In the genomic region with DNA sequence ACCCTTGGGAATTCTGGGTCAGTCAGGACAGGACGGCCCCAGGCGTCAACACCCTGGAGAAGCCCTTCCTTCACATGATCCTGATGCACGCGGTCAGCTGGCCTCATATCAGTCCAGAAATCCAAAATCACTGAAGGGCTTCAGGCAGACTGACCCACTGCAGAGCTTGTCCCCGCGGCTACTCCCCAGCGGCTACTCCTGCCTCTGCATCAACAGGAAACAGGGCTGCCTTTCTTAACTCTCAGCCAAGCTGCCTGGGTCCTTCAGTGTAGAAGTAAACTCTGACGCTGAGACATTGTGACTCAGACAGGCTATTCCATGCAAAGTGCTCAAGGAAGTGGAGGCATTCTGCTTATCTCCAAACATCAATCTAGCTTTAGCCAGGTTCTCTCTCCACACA, we compare ENCODE assay signal across 26 mouse cellular contexts. TPM values are rescaled to one million over a fixed set of nuclear protein-coding genes. Genes with fewer than 3 reads are reported as not detected.
A peak's percentile ranks its signal among the peaks of the same experiment; 100 is the strongest.
DNase-seq lines count a peak whose midpoint lies in the region; ATAC-seq and TF ChIP-seq lines count a peak whose summit lies in the region.
"Had no signal": no experiment of that assay in that cellular context is flagged by ENCODE, and none has a peak within 500 bp of the region (broad histone marks: within the 10 kb centered on the region; RNA-seq: fewer than 3 reads in every experiment).

No protein-coding gene starts in this region.

- no peak for ATAC-seq in heart, embryonic 11.5 days (replicated peaks; ENCODE audit: insufficient number of reproducible peaks, low FRiP score, low TSS enrichment)
- peak; percentile 80 for ATAC-seq in lung, postnatal 0 days
- no peak; the same call in 1 of the 2 replicates for ATAC-seq in heart, embryonic 15.5 days (replicated peaks; ENCODE audit: insufficient number of reproducible peaks, insufficient read depth, low FRiP score, low read depth)
- ATAC-seq: CD4-positive, CD25-positive, alpha-beta regulatory T cell, adult 4 months; forebrain, postnatal 0 days; inflammation-experienced regulatory T-cells, adult 6 months; midbrain, embryonic 15.5 days had no signal

- no peak overlapping the region for H3K27ac ChIP-seq in heart, embryonic 11.5 days (ENCODE audit: low read depth, low read length)
- H3K27ac ChIP-seq in lung, postnatal 0 days (ENCODE audit: low read length), result no peak overlapping the region
- H3K27ac ChIP-seq in heart, embryonic 15.5 days, result peak overlapping the region; percentile 19
- H3K27ac ChIP-seq: embryonic facial prominence, embryonic 12.5 days; hindbrain, embryonic 14.5 days; limb, embryonic 15.5 days; liver, embryonic 14.5 days; lung, embryonic 15.5 days; midbrain, embryonic 15.5 days; stomach, embryonic 15.5 days had no signal

- DNase-seq in heart, adult 11 months, result peak; percentile 96
- DNase-seq in lung, postnatal 0 days (ENCODE audit: low spot score), result peak; percentile 62
- DNase-seq in lung, adult 2 months, result no peak
- peak; percentile 22 for DNase-seq in lung, postnatal 25 days (ENCODE audit: low spot score)
- DNase-seq in right cerebral cortex, postnatal 4 days, result no peak
- DNase-seq in gastrocnemius, postnatal 36 days, result no peak
- DNase-seq: cerebellum, adult 11-12 months; cerebellum, postnatal 14 days; forebrain, postnatal 0 days; gastrocnemius, postnatal 25 days; kidney, adult 9 months; kidney, postnatal 36 days; thymus, adult 2 months; thymus, postnatal 4 days had no signal

- intact Hi-C loops in gastrocnemius, postnatal 36 days (cut with DNase I), result no loop called here

- H3K4me3 ChIP-seq in heart, embryonic 11.5 days (ENCODE audit: low read depth, low read length), result no peak overlapping the region
- no peak overlapping the region for H3K4me3 ChIP-seq in lung, postnatal 0 days (ENCODE audit: low read depth, low read length)
- no peak overlapping the region for H3K4me3 ChIP-seq in lung, adult 2 months (replicated peaks; ENCODE audit: extremely low read depth, low read depth, low read length)
- H3K4me3 ChIP-seq in heart, embryonic 15.5 days, result no peak overlapping the region
- H3K4me3 ChIP-seq: embryonic facial prominence, embryonic 12.5 days; limb, embryonic 15.5 days; lung, embryonic 15.5 days; midbrain, embryonic 15.5 days; myocyte; stomach, embryonic 15.5 days had no signal

- no peak overlapping the region for H3K4me2 ChIP-seq in heart, embryonic 11.5 days
- H3K4me2 ChIP-seq in lung, postnatal 0 days (replicated peaks; ENCODE audit: low read depth, low read length), result no peak overlapping the region
- no peak overlapping the region for H3K4me2 ChIP-seq in heart, embryonic 15.5 days
- H3K4me2 ChIP-seq: embryonic facial prominence, embryonic 12.5 days; hindbrain, embryonic 14.5 days; limb, embryonic 15.5 days; lung, embryonic 15.5 days; midbrain, embryonic 15.5 days; stomach, embryonic 15.5 days had no signal

- no peak overlapping the region for H3K9ac ChIP-seq in heart, embryonic 11.5 days (ENCODE audit: low read depth, low read length)
- no peak overlapping the region for H3K9ac ChIP-seq in lung, postnatal 0 days (replicated peaks; ENCODE audit: low read depth)
- no peak overlapping the region for H3K9ac ChIP-seq in heart, embryonic 15.5 days
- H3K9ac ChIP-seq: embryonic facial prominence, embryonic 12.5 days; forebrain, postnatal 0 days; hindbrain, embryonic 14.5 days; limb, embryonic 15.5 days; liver, embryonic 14.5 days; lung, embryonic 15.5 days; midbrain, embryonic 15.5 days; stomach, embryonic 15.5 days had no signal

- no peak; the same call in 1 of the 2 replicates for TF ChIP-seq POLR2A in lung, adult 2 months (IDR thresholded peaks at IDR 0.05; ENCODE audit: borderline replicate concordance, extremely low read depth, low read depth, low read length)

- H3K36me3 ChIP-seq in heart, embryonic 11.5 days (ENCODE audit: control insufficient read depth, insufficient read depth, low read length), result peaks cover 10% of the 10 kb centered on the region; the same call in 1 of the 2 replicates
- peaks cover 44% of the 10 kb centered on the region for H3K36me3 ChIP-seq in lung, postnatal 0 days (ENCODE audit: insufficient read depth, low read length)
- peaks cover 70% of the 10 kb centered on the region for H3K36me3 ChIP-seq in heart, embryonic 15.5 days

- H3K9me3 ChIP-seq in heart, embryonic 11.5 days (replicated peaks; ENCODE audit: control insufficient read depth, low read length), result no peaks in the 10 kb centered on the region
- H3K9me3 ChIP-seq in lung, postnatal 0 days (ENCODE audit: low read length), result no peaks in the 10 kb centered on the region
- H3K9me3 ChIP-seq in heart, embryonic 15.5 days (replicated peaks), result no peaks in the 10 kb centered on the region
- H3K9me3 ChIP-seq: embryonic facial prominence, embryonic 12.5 days; limb, embryonic 15.5 days; lung, embryonic 15.5 days; midbrain, embryonic 15.5 days; stomach, embryonic 15.5 days had no signal

- 39% methylated on average over 8 of the region's 8 CpGs for WGBS in heart, embryonic 11.5 days (ENCODE audit: insufficient replicate concordance)
- 58% methylated on average over 8 of the region's 8 CpGs for WGBS in lung, postnatal 0 days
- WGBS in lung, adult 2 months, result 36% methylated on average over 8 of the region's 8 CpGs
- 37% methylated on average over 8 of the region's 8 CpGs for WGBS in heart, embryonic 15.5 days

- no peak for TF ChIP-seq CTCF in lung, postnatal 0 days (IDR thresholded peaks at IDR 0.05)
- TF ChIP-seq CTCF in lung, adult 2 months (IDR thresholded peaks at IDR 0.05; ENCODE audit: insufficient read depth, low read length), result no peak

- no peaks in the 10 kb centered on the region for H3K4me1 ChIP-seq in heart, embryonic 11.5 days (ENCODE audit: control insufficient read depth, insufficient read depth, low read length)
- no peaks in the 10 kb centered on the region for H3K4me1 ChIP-seq in lung, postnatal 0 days (ENCODE audit: insufficient read depth, low read depth, low read length)
- peaks cover 10% of the 10 kb centered on the region for H3K4me1 ChIP-seq in lung, adult 2 months (ENCODE audit: control insufficient read depth, insufficient read depth, low read length)
- peaks cover 9% of the 10 kb centered on the region; the same call in 1 of the 2 replicates for H3K4me1 ChIP-seq in heart, embryonic 15.5 days (replicated peaks)
- H3K4me1 ChIP-seq: embryonic facial prominence, embryonic 12.5 days; limb, embryonic 15.5 days; lung, embryonic 15.5 days; midbrain, embryonic 15.5 days; stomach, embryonic 15.5 days had no signal

- no peak for TF ChIP-seq EP300 in lung, postnatal 0 days (IDR thresholded peaks at IDR 0.05)

- H3K27me3 ChIP-seq in heart, embryonic 11.5 days (ENCODE audit: control insufficient read depth, insufficient read depth, low read length), result no peaks in the 10 kb centered on the region
- H3K27me3 ChIP-seq in lung, postnatal 0 days (replicated peaks; ENCODE audit: insufficient read depth, low read length), result no peaks in the 10 kb centered on the region
- H3K27me3 ChIP-seq in heart, embryonic 15.5 days, result no peaks in the 10 kb centered on the region
- H3K27me3 ChIP-seq: embryonic facial prominence, embryonic 12.5 days; limb, embryonic 15.5 days; lung, embryonic 15.5 days; midbrain, embryonic 15.5 days; stomach, embryonic 15.5 days had no signal

RNA-seq across cellular contexts. Expression of a gene that starts 12.5 kb away (rescaled TPM):
- 37.6 and 39.7 TPM in 2 replicates for polyA plus RNA-seq in heart, embryonic 11.5 days (2014; fragmentation: Nextera tagmentation; extraction: Ambion mirVana)
- 110 and 115 TPM in 2 replicates for polyA plus RNA-seq in lung, postnatal 0 days (2015; fragmentation: Nextera tagmentation; extraction: Ambion mirVana)
- 92.1 and 104 TPM in 2 replicates for polyA plus RNA-seq in lung, adult 2 months (2012; rRNA removed)
- polyA plus RNA-seq in heart, embryonic 15.5 days (2015; fragmentation: Nextera tagmentation; extraction: Ambion mirVana), result 28.3 and 42.0 TPM in 2 replicates
- total RNA-seq in gastrocnemius, postnatal 36 days (2021), result 10 to 100 TPM; 18.8 to 21.4 TPM

RNA-seq across cellular contexts. Expression of a gene that starts 13.3 kb away (rescaled TPM):
- 28.9 and 30.6 TPM in 2 replicates for polyA plus RNA-seq in heart, embryonic 11.5 days (2014; fragmentation: Nextera tagmentation; extraction: Ambion mirVana)
- polyA plus RNA-seq in lung, postnatal 0 days (2015; fragmentation: Nextera tagmentation; extraction: Ambion mirVana), result 36.5 and 39.1 TPM in 2 replicates
- 97.6 and 105 TPM in 2 replicates for polyA plus RNA-seq in lung, adult 2 months (2012; rRNA removed)
- 31.0 and 43.2 TPM in 2 replicates for polyA plus RNA-seq in heart, embryonic 15.5 days (2015; fragmentation: Nextera tagmentation; extraction: Ambion mirVana)
- total RNA-seq in gastrocnemius, postnatal 36 days (2021), result 10 to 100 TPM; 15.9 to 17.4 TPM

RNA-seq across cellular contexts. Expression of a gene that starts 54.4 kb away (rescaled TPM):
- 8.0 and 8.3 TPM in 2 replicates for polyA plus RNA-seq in heart, embryonic 11.5 days (2014; fragmentation: Nextera tagmentation; extraction: Ambion mirVana)
- 9.4 and 10.0 TPM in 2 replicates for polyA plus RNA-seq in lung, postnatal 0 days (2015; fragmentation: Nextera tagmentation; extraction: Ambion mirVana)
- 12.2 and 17.3 TPM in 2 replicates for polyA plus RNA-seq in lung, adult 2 months (2012; rRNA removed)
- 8.6 TPM in 2 replicates for polyA plus RNA-seq in heart, embryonic 15.5 days (2015; fragmentation: Nextera tagmentation; extraction: Ambion mirVana)
- total RNA-seq in gastrocnemius, postnatal 36 days (2021), result 1 to 10 TPM; 2.7 to 2.9 TPM

Comparison
In these comparisons a context has a peak if more than half of its experiments do, and no peak if none do; other contexts are left out.
1. DNase-seq: peak in heart, adult 11 months (single experiment), lung, postnatal 0 days (single experiment) and lung, postnatal 25 days (single experiment); none in lung, adult 2 months (single experiment), right cerebral cortex, postnatal 4 days (single experiment) and gastrocnemius, postnatal 36 days (0 of 2).